In genomic region chr16:90453197-90453596, GRCm38 (mm10) we compare ENCODE assay signal across 8 mouse cellular contexts.
DNase-seq lines count a peak whose midpoint lies in the region; ATAC-seq and TF ChIP-seq lines count a peak whose summit lies in the region.

No protein-coding gene starts in this region.

- DNase-seq in adrenal gland, postnatal 14 days: peak; percentile 7
- no peak for DNase-seq in adrenal gland, postnatal 4 days (ENCODE audit: low spot score in 2 of 2)
- DNase-seq in Muller cell, postnatal 12 days (ENCODE audit: inconsistent ontology term): peak; percentile 38
- peak; percentile 56 to 66 for DNase-seq in heart, adult 9 months (ENCODE audit: low spot score in 2 of 2)
- DNase-seq in left cerebral cortex, adult 2 months (ENCODE audit: extremely low spot score in 1 of 2, low spot score in 2 of 2): peak in 1 of 2 experiments; percentile 19
- DNase-seq in right cerebral cortex, postnatal 36 days (ENCODE audit: low spot score in 2 of 2): peak; percentile 7 to 14
- DNase-seq in retina, embryonic 14.5 days (ENCODE audit: low spot score): no peak

- intact Hi-C loops in left cerebral cortex, adult 2 months (cut with DNase I): loop anchor here (5.0 kb wide), 2 partner anchors 66 to 274 kb away; partner anchors contain the start of genes Hunk and Mis18a

- H3K4me3 ChIP-seq in left cerebral cortex, adult 2 months: no peak overlapping the region

- H3K27ac ChIP-seq in left cerebral cortex, adult 2 months: no peak overlapping the region

- peak; percentile 13; the same call in 1 of the 2 replicates for TF ChIP-seq CTCF in left cerebral cortex, adult 2 months (IDR thresholded peaks at IDR 0.05)

- no peak for ATAC-seq in megakaryocyte, adult 5-6 weeks (ENCODE audit: poor library complexity, severe bottlenecking)

Comparison
In these comparisons a context has a peak if more than half of its experiments do, and no peak if none do; other contexts are left out.
1. DNase-seq: peak in adrenal gland, postnatal 14 days (single experiment), Muller cell, postnatal 12 days (single experiment), heart, adult 9 months (2 of 2) and right cerebral cortex, postnatal 36 days (2 of 2); none in adrenal gland, postnatal 4 days (0 of 2) and retina, embryonic 14.5 days (single experiment).